Mouse (Mus musculus) heart, adult 2 months (tissue): ENCODE measurements around the gene Myo7a. TPM values are rescaled to one million over a fixed set of nuclear protein-coding genes. Genes with fewer than 3 reads are reported as not detected.

Experiments
- DNase-seq, 2 experiments: peaks; one replicate each; pipeline ENCODE4 v3.0.0; 2021
- H3K27ac ChIP-seq: fragments of 200-600 bp; 2 replicates; pipeline ENCODE4 v1.8.1; 2022
- H3K27me3 ChIP-seq: fragments of 200-500 bp; 2 replicates; pipeline ENCODE4 v1.6.1; 2012; ENCODE audit warnings: mild to moderate bottlenecking, low read length, inconsistent platforms, mixed read lengths; ENCODE audit not compliant: control insufficient read depth, insufficient read depth
- H3K36me3 ChIP-seq: fragments of 200-500 bp; 2 replicates; pipeline ENCODE4 v1.6.1; 2012; ENCODE audit warnings: low read length, inconsistent platforms; ENCODE audit not compliant: control insufficient read depth, insufficient read depth
- H3K4me1 ChIP-seq: fragments of 200-500 bp; 2 replicates; pipeline ENCODE4 v1.6.1; 2011; ENCODE audit warnings: low read length; ENCODE audit not compliant: control insufficient read depth, insufficient read depth
- H3K4me3 ChIP-seq: fragments of 200-600 bp; 2 replicates; pipeline ENCODE4 v1.8.1; 2022
- H3K79me2 ChIP-seq: fragments of 200-500 bp; replicated peaks from 2 replicates; pipeline ENCODE4 v1.6.1; 2012; ENCODE audit warnings: mild to moderate bottlenecking, inconsistent platforms, low read length, moderate library complexity, mixed read lengths; ENCODE audit not compliant: control insufficient read depth, insufficient read depth
- H3K9ac ChIP-seq: fragments of 200-500 bp; 2 replicates; pipeline ENCODE4 v1.6.1; 2012; ENCODE audit warnings: low read depth, mild to moderate bottlenecking, control low read depth, inconsistent platforms, low read length, mixed read lengths
- CTCF ChIP-seq: fragments of 200-600 bp; IDR thresholded peaks from 2 replicates; pipeline ENCODE4 v1.8.1; 2022; ENCODE audit warnings: antibody characterized with exemption, mild to moderate bottlenecking, moderate library complexity
- EP300 ChIP-seq: fragments of 200-500 bp; IDR thresholded peaks from 2 replicates; pipeline ENCODE4 v1.6.1; 2011; ENCODE audit warnings: low read depth, low read length, control low read depth; ENCODE audit not compliant: insufficient read depth
- POLR2A ChIP-seq: fragments of 200-500 bp; IDR thresholded peaks from 2 replicates; pipeline ENCODE4 v1.6.1; 2011; ENCODE audit warnings: mild to moderate bottlenecking, low read depth, low read length, control low read depth; ENCODE audit not compliant: insufficient read depth
- WGBS: fragments of 180-500 bp; shearing (Covaris S2); methylation state at CpG from one replicate; pipeline ENCODE4 v1.1.7; 2018; 5-methylcytosine and 5-hydroxymethylcytosine counted together
- intact Hi-C: fragments of 180-260 bp; cut with DNase I; formaldehyde crosslinking; loops from one replicate; pipeline ENCODE4 v1.15.1; 2025
- polyA plus RNA-seq: library from polyadenylated mRNA; depleted of rRNA; stranded (reverse); fragments of >200 nt; gene quantifications from 2 replicates; pipeline ENCODE4 v1.2.3, GENCODE M21; 2012
- total RNA-seq, 2 experiments: library from RNA; stranded (reverse); gene quantifications; 2 replicates each; pipeline ENCODE4 v1.2.3; 2021

Myo7a gene
- total and polyA plus RNA-seq, 3 experiments, result 4.5 to 7.1 (median 5.9) TPM

GRCm38 (mm10) chr7:98121673-98122072, 2.3 kb upstream of the Myo7a start:
- Histone ChIP-seq H3K9ac (no peak overlapping the region), H3K4me3 (no peak overlapping the region), H3K27ac (no peak overlapping the region), H3K27me3 (no peaks in the 10 kb centered on the region), H3K79me2 (no peaks in the 10 kb centered on the region), H3K36me3 (no peaks in the 10 kb centered on the region), H3K4me1 (peaks cover 10% of the 10 kb centered on the region)
- intact Hi-C loops, result loop anchor here (2.0 kb wide), 1 partner anchor 377 kb away; no protein-coding TSS in a partner anchor
- TF ChIP-seq EP300 (no peak), POLR2A (no peak), CTCF (no peak)
- WGBS, result 51% methylated on average over 8 of the region's 8 CpGs
- no peak for DNase-seq

- intact Hi-C loops, result loop anchor here (2.0 kb wide), 1 partner anchor 376 kb away; no protein-coding TSS in a partner anchor
Observed at GRCm38 (mm10) chr7:98121241-98121640, 1.9 kb upstream of the Myo7a start.

GRCm38 (mm10) chr7:98120325-98120724, 1.0 kb upstream of the Myo7a start:
- Histone ChIP-seq H3K4me3 (no peak overlapping the region), H3K27me3 (no peaks in the 10 kb centered on the region), H3K27ac (no peak overlapping the region), H3K4me1 (peaks cover 12% of the 10 kb centered on the region), H3K36me3 (no peaks in the 10 kb centered on the region), H3K9ac (0 out of 2 replicates have a peak overlapping the region, but pooled peaks have one; percentile 13), H3K79me2 (no peaks in the 10 kb centered on the region)
- WGBS, result 14% methylated on average over 7 of the region's 7 CpGs
- TF ChIP-seq EP300, result peak; percentile 85; the same call in 1 of the 2 replicates
- TF ChIP-seq CTCF, result peak; percentile 91
- no peak for TF ChIP-seq POLR2A
- DNase-seq, result peak; percentile 62 to 82
- intact Hi-C loops, result loop anchor here (1.0 to 2.0 kb wide), 3 partner anchors 16 to 376 kb away; no protein-coding TSS in a partner anchor

More at GRCm38 (mm10) chr7:98121241-98121640, 1.9 kb upstream of the Myo7a start:
- Histone ChIP-seq H3K4me3 (no peak overlapping the region), H3K9ac (no peak overlapping the region), H3K36me3 (no peaks in the 10 kb centered on the region), H3K4me1 (peaks cover 10% of the 10 kb centered on the region), H3K79me2 (no peaks in the 10 kb centered on the region), H3K27ac (no peak overlapping the region), H3K27me3 (no peaks in the 10 kb centered on the region)
- TF ChIP-seq CTCF, result no peak
- no peak for TF ChIP-seq POLR2A
- TF ChIP-seq EP300, result no peak
- DNase-seq, result no peak
- 61% methylated on average over 3 of the region's 3 CpGs for WGBS

- H3K79me2 ChIP-seq, result no peaks in the 10 kb centered on the region
- intact Hi-C loops, result loop anchor here (1.0 to 2.0 kb wide), 3 partner anchors 16 to 375 kb away; no protein-coding TSS in a partner anchor
- H3K4me1 ChIP-seq, result peaks cover 12% of the 10 kb centered on the region
- no peak overlapping the region for H3K27ac ChIP-seq
- H3K27me3 ChIP-seq, result no peaks in the 10 kb centered on the region
- H3K36me3 ChIP-seq, result no peaks in the 10 kb centered on the region
- H3K4me3 ChIP-seq, result no peak overlapping the region
- no peak for DNase-seq
- H3K9ac ChIP-seq, result no peak overlapping the region
- no peak for TF ChIP-seq EP300
- TF ChIP-seq POLR2A, result no peak
- no peak for TF ChIP-seq CTCF
- 72% methylated on average over 2 of the region's 2 CpGs for WGBS
Observed at GRCm38 (mm10) chr7:98119961-98120232, 573 bp upstream of the Myo7a start.

- peak; percentile 76 to 78 for DNase-seq
- TF ChIP-seq CTCF (no peak), EP300 (0 out of 2 replicates have a peak, but pooled peaks have one; percentile 15), POLR2A (no peak)
- no peak overlapping the region for H3K4me3 ChIP-seq
- 14% methylated on average over 11 of the region's 11 CpGs for WGBS
- no peaks in the 10 kb centered on the region for H3K36me3 ChIP-seq
- H3K79me2 ChIP-seq, result no peaks in the 10 kb centered on the region
- no peak overlapping the region; the same call in 1 of the 2 replicates for H3K9ac ChIP-seq
- intact Hi-C loops, result no loop called here
- no peaks in the 10 kb centered on the region for H3K27me3 ChIP-seq
- H3K27ac ChIP-seq, result peak overlapping the region; percentile 33; the same call in 1 of the 2 replicates
- peaks cover 12% of the 10 kb centered on the region for H3K4me1 ChIP-seq
Observed at GRCm38 (mm10) chr7:98117012-98117660, 2.2 kb downstream of the Myo7a start.

GRCm38 (mm10) chr7:98114656-98115055, 4.7 kb downstream of the Myo7a start:
- H3K4me1 ChIP-seq, result peaks cover 10% of the 10 kb centered on the region
- no peaks in the 10 kb centered on the region for H3K79me2 ChIP-seq
- 58% methylated on average over 6 of the region's 6 CpGs for WGBS
- no peak overlapping the region for H3K27ac ChIP-seq
- TF ChIP-seq CTCF, result no peak
- TF ChIP-seq EP300, result no peak
- no peak for TF ChIP-seq POLR2A
- no peaks in the 10 kb centered on the region for H3K36me3 ChIP-seq
- intact Hi-C loops, result no loop called here
- no peak for DNase-seq
- no peaks in the 10 kb centered on the region for H3K27me3 ChIP-seq
- no peak overlapping the region for H3K4me3 ChIP-seq
- no peak overlapping the region for H3K9ac ChIP-seq
